Mouse (Mus musculus): Measurements from ENCODE around the gene Ank2. TPM values are rescaled to one million over a fixed set of nuclear protein-coding genes. Genes with fewer than 3 reads are reported as not detected.

Gene Ank2
- 1 to 10 TPM in 24 of 26 experiments, under 1 TPM in 2; 0.69 to 7.0 (median 3.5) TPM for total RNA-seq (2018; cell fraction: chromatin; rRNA removed)
- total RNA-seq (2018; cell fraction: cytosol; rRNA removed): under 1 TPM; 0.14 to 0.74 (median 0.44) TPM
- 1 to 10 TPM in 20 of 26 experiments, under 1 TPM in 6; 0.17 to 5.7 (median 2.2) TPM for total RNA-seq (2018; cell fraction: nucleus; rRNA removed)
- 0.33 to 0.47 TPM (median 0.46 TPM) in 3 replicates for polyA plus RNA-seq (2018)

- WGBS (ENCODE audit: missing documents): 1% methylated on average over 61 of the region's 62 CpGs
- H3K79me2 ChIP-seq (ENCODE audit: inconsistent target): no peaks in the 10 kb centered on the region
- no peak within 1 kb of the TSS for H3K27ac ChIP-seq
- no peaks in the 10 kb centered on the region for H3K36me3 ChIP-seq (ENCODE audit: inconsistent target)
- H3K4me3 ChIP-seq (ENCODE audit: inconsistent target): no peak within 1 kb of the TSS
Measured at GRCm38 (mm10) chr3:127498742-127499400, at the start of gene Ank2. Ank2 (minus strand) TSS chr3:127499350.

DNA sequence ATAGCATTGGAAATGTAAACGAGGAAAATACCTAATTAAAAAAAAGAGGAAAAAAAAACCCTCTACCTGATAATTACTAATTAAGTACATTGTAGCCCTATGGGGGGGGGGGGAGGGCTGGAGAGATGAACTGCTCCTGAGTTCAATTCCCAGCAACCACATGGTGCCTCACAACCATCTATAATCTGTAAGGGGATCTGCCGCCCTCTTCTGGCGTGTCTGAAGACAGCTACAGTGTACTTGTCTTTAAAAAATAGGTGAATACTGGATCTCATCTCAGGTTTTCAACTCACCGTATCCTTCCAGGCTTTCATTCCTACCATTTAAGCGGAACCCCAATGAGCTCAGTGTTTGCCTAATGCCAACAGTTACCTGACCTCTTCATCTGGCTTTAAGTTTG is 48.7 kb upstream of the Ank2 start:
- peaks cover 14% of the 10 kb centered on the region; the same call in 1 of the 2 replicates for H3K36me3 ChIP-seq (ENCODE audit: inconsistent target)
- peaks cover 36% of the 10 kb centered on the region for H3K79me2 ChIP-seq (ENCODE audit: inconsistent target)
- H3K27ac ChIP-seq: no peak overlapping the region
- no peak overlapping the region for H3K4me3 ChIP-seq (ENCODE audit: inconsistent target)
- 92% methylated on average over 2 of the region's 5 CpGs for WGBS (ENCODE audit: missing documents)

- 91% methylated on average over 5 of the region's 5 CpGs for WGBS (ENCODE audit: missing documents)
- H3K27ac ChIP-seq: no peak overlapping the region
- no peak overlapping the region for H3K4me3 ChIP-seq (ENCODE audit: inconsistent target)
- H3K79me2 ChIP-seq (ENCODE audit: inconsistent target): peaks cover 9% of the 10 kb centered on the region; the same call in 1 of the 2 replicates
- peaks cover 19% of the 10 kb centered on the region; the same call in 1 of the 2 replicates for H3K36me3 ChIP-seq (ENCODE audit: inconsistent target)
Measured at GRCm38 (mm10) chr3:127544610-127545121, 45.5 kb upstream of the Ank2 start.

GRCm38 (mm10) chr3:127543976-127544375 is 44.8 kb upstream of the Ank2 start:
- H3K79me2 ChIP-seq (ENCODE audit: inconsistent target): peaks cover 2% of the 10 kb centered on the region; the same call in 1 of the 2 replicates
- H3K4me3 ChIP-seq (ENCODE audit: inconsistent target): no peak overlapping the region
- peaks cover 19% of the 10 kb centered on the region; the same call in 1 of the 2 replicates for H3K36me3 ChIP-seq (ENCODE audit: inconsistent target)
- 100% methylated on average over 4 of the region's 4 CpGs for WGBS (ENCODE audit: missing documents)
- H3K27ac ChIP-seq: no peak overlapping the region

DNA sequence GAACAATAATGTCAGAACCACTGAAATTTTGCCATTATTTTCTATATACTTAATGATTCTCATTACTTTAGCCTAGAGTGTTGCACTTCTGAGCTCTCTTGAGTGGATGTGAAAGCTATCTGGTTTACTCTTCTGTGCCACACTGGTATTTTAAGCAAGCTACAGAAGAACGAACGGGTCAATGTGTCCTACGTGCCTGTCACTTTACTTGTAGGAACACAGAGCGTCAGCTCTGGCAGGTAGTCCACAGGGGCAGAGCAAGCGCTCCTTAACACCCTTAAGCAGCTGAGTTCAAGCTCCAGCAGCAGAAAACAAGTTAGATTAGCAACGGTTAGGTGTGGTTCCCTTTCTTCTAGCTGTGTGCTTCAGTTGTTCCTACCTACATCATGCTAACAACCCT is 40.0 kb upstream of the Ank2 start:
- H3K79me2 ChIP-seq (ENCODE audit: inconsistent target): no peaks in the 10 kb centered on the region
- WGBS (ENCODE audit: missing documents): 92% methylated on average over 6 of the region's 6 CpGs
- H3K4me3 ChIP-seq (ENCODE audit: inconsistent target): no peak overlapping the region
- H3K36me3 ChIP-seq (ENCODE audit: inconsistent target): 0 out of 2 replicates have a peak, but pooled peaks cover 9% of the 10 kb centered on the region
- no peak overlapping the region for H3K27ac ChIP-seq

GRCm38 (mm10) chr3:127530293-127530692 is 31.1 kb upstream of the Ank2 start:
- Histone ChIP-seq H3K79me2 (ENCODE audit: inconsistent target) (no peaks in the 10 kb centered on the region), H3K4me3 (ENCODE audit: inconsistent target) (no peak overlapping the region), H3K36me3 (ENCODE audit: inconsistent target) (no peaks in the 10 kb centered on the region), H3K27ac (no peak overlapping the region)
- 52% methylated on average over 4 of the region's 4 CpGs for WGBS (ENCODE audit: missing documents)

- Histone ChIP-seq H3K4me3 (ENCODE audit: inconsistent target) (no peak overlapping the region), H3K27ac (no peak overlapping the region), H3K79me2 (ENCODE audit: inconsistent target) (no peaks in the 10 kb centered on the region), H3K36me3 (ENCODE audit: inconsistent target) (no peaks in the 10 kb centered on the region)
- WGBS (ENCODE audit: missing documents): 85% methylated on average over 3 of the region's 4 CpGs
Measured at GRCm38 (mm10) chr3:127529824-127530223, 30.7 kb upstream of the Ank2 start.

- no peak overlapping the region for H3K27ac ChIP-seq
- WGBS (ENCODE audit: missing documents): 100% methylated on average over 3 of the region's 3 CpGs
Measured at GRCm38 (mm10) chr3:127529210-127529609, 30.1 kb upstream of the Ank2 start.

GRCm38 (mm10) chr3:127527465-127528034 is 28.4 kb upstream of the Ank2 start:
- Histone ChIP-seq H3K27ac (no peak overlapping the region), H3K4me3 (ENCODE audit: inconsistent target) (no peak overlapping the region), H3K79me2 (ENCODE audit: inconsistent target) (no peaks in the 10 kb centered on the region), H3K36me3 (ENCODE audit: inconsistent target) (no peaks in the 10 kb centered on the region)
- WGBS (ENCODE audit: missing documents): 76% methylated on average over 5 of the region's 5 CpGs

More at GRCm38 (mm10) chr3:127529210-127529609, 30.1 kb upstream of the Ank2 start:
- Histone ChIP-seq H3K36me3 (ENCODE audit: inconsistent target) (no peaks in the 10 kb centered on the region), H3K79me2 (ENCODE audit: inconsistent target) (no peaks in the 10 kb centered on the region), H3K4me3 (ENCODE audit: inconsistent target) (no peak overlapping the region)

- Histone ChIP-seq H3K79me2 (ENCODE audit: inconsistent target) (no peaks in the 10 kb centered on the region), H3K27ac (no peak overlapping the region), H3K36me3 (ENCODE audit: inconsistent target) (no peaks in the 10 kb centered on the region), H3K4me3 (ENCODE audit: inconsistent target) (no peak overlapping the region)
- 81% methylated on average over 8 of the region's 8 CpGs for WGBS (ENCODE audit: missing documents)
Measured at GRCm38 (mm10) chr3:127525188-127525819, 26.2 kb upstream of the Ank2 start.

DNA sequence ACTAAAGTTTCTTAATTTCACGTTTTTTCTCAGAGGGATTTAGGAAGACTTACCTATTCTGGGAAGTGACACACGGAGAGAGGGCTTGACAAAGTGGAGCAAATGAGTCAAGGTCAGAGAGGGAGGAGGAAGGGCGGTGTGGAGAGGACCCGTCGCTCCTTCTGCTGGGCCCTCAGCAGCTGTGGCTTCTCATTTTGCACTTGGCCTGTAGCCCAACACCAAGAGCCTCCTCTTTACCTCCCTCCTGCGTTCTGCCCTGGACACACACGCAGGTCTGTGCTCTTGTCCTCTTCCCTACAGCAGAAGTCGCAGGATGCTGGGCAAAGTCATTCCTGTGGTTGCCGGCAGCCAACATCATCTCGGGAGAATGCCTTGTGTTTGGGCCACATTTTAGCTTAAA is 22.0 kb upstream of the Ank2 start:
- Histone ChIP-seq H3K27ac (no peak overlapping the region), H3K79me2 (ENCODE audit: inconsistent target) (no peaks in the 10 kb centered on the region), H3K4me3 (ENCODE audit: inconsistent target) (no peak overlapping the region), H3K36me3 (ENCODE audit: inconsistent target) (no peaks in the 10 kb centered on the region)
- 61% methylated on average over 10 of the region's 10 CpGs for WGBS (ENCODE audit: missing documents)

- Histone ChIP-seq H3K79me2 (ENCODE audit: inconsistent target) (no peaks in the 10 kb centered on the region), H3K4me3 (ENCODE audit: inconsistent target) (no peak overlapping the region), H3K27ac (no peak overlapping the region), H3K36me3 (ENCODE audit: inconsistent target) (no peaks in the 10 kb centered on the region)
- 93% methylated on average over 5 of the region's 6 CpGs for WGBS (ENCODE audit: missing documents)
Measured at GRCm38 (mm10) chr3:127520300-127520699, 21.1 kb upstream of the Ank2 start.

GRCm38 (mm10) chr3:127515251-127515650 is 16.1 kb upstream of the Ank2 start:
- 100% methylated on average over 1 of the region's 1 CpGs for WGBS (ENCODE audit: missing documents)
- no peaks in the 10 kb centered on the region for H3K36me3 ChIP-seq (ENCODE audit: inconsistent target)
- H3K27ac ChIP-seq: no peak overlapping the region
- no peaks in the 10 kb centered on the region for H3K79me2 ChIP-seq (ENCODE audit: inconsistent target)
- no peak overlapping the region for H3K4me3 ChIP-seq (ENCODE audit: inconsistent target)

GRCm38 (mm10) chr3:127513699-127514098 is 14.5 kb upstream of the Ank2 start:
- Histone ChIP-seq H3K79me2 (ENCODE audit: inconsistent target) (no peaks in the 10 kb centered on the region), H3K4me3 (ENCODE audit: inconsistent target) (no peak overlapping the region), H3K27ac (no peak overlapping the region), H3K36me3 (ENCODE audit: inconsistent target) (no peaks in the 10 kb centered on the region)
- WGBS (ENCODE audit: missing documents): 48% methylated on average over 2 of the region's 2 CpGs
